Mouse (Mus musculus) forebrain, embryonic 13.5 days (tissue): ENCODE measurements around the gene Gid4. TPM values are rescaled to one million over a fixed set of nuclear protein-coding genes. Genes with fewer than 3 reads are reported as not detected.

Source experiments
- ATAC-seq: fragments of 200-750 bp; cut with Nextera tagmentation; 2 replicates; pipeline ENCODE4 v1.8.0; 2017
- H3K27ac ChIP-seq: fragments of 300-500 bp; sonication (generic); 2 replicates; pipeline ENCODE4 v1.5.1; 2015; ENCODE audit warnings: inconsistent platforms, mild to moderate bottlenecking, moderate library complexity
- H3K27me3 ChIP-seq: fragments of 300-500 bp; sonication (generic); 2 replicates; pipeline ENCODE4 v1.6.1; 2015; ENCODE audit warnings: mild to moderate bottlenecking, inconsistent platforms
- H3K36me3 ChIP-seq: fragments of 300-500 bp; sonication (generic); 2 replicates; pipeline ENCODE4 v1.6.1; 2015; ENCODE audit warnings: mild to moderate bottlenecking, inconsistent platforms; ENCODE audit not compliant: poor library complexity, severe bottlenecking
- H3K4me1 ChIP-seq: fragments of 300-500 bp; sonication (generic); 2 replicates; pipeline ENCODE4 v1.6.1; 2015; ENCODE audit warnings: inconsistent platforms
- H3K4me2 ChIP-seq: fragments of 300-500 bp; sonication (generic); 2 replicates; pipeline ENCODE4 v1.6.1; 2015; ENCODE audit warnings: inconsistent platforms, mild to moderate bottlenecking, moderate library complexity
- H3K4me3 ChIP-seq: fragments of 300-500 bp; sonication (generic); 2 replicates; pipeline ENCODE4 v1.5.1; 2015; ENCODE audit warnings: mild to moderate bottlenecking, inconsistent platforms
- H3K9ac ChIP-seq: fragments of 300-500 bp; sonication (generic); 2 replicates; pipeline ENCODE4 v1.6.1; 2015; ENCODE audit warnings: mild to moderate bottlenecking, inconsistent platforms
- H3K9me3 ChIP-seq: fragments of 300-500 bp; sonication (generic); replicated peaks from 2 replicates; pipeline ENCODE4 v1.6.1; 2016; ENCODE audit warnings: inconsistent platforms
- WGBS: fragments of 180-500 bp; shearing (Covaris S2); methylation state at CpG from one replicate; pipeline ENCODE4 v1.1.7; 2015; 5-methylcytosine and 5-hydroxymethylcytosine counted together
- polyA plus RNA-seq: library from polyadenylated mRNA; unstranded; fragments of >200 nt; fragmentation: Nextera tagmentation; extraction: Ambion mirVana; gene quantifications from 2 replicates; pipeline ENCODE4 v1.2.1, GENCODE M21; 2015

Gene Gid4
- polyA plus RNA-seq, 1 experiment from 2014 or later = 24.0 TPM

DNA sequence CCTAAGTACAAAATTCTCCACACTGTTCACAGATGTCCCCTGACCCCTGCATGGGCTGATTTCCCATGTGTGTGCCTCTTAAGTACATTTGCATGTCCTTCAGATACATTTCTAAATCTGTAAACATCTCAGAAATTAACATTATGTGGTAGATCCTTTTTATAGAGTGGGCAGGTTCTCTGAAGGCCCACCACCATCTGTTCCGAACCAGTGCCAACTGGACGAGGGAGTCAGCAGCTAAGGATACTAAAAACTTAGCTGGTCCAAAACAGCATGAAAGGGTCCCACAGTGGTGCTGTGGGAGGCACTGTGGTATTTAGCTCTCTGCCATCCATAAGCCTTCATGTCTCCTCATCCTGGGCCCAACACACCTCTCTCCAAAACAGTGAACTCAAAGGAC is 19.8 kb upstream of the Gid4 start:
- Histone ChIP-seq H3K9me3 (no peaks in the 10 kb centered on the region), H3K36me3 (peaks cover 29% of the 10 kb centered on the region), H3K4me1 (peaks cover 7% of the 10 kb centered on the region), H3K27ac (no peak overlapping the region), H3K27me3 (no peaks in the 10 kb centered on the region), H3K9ac (no peak overlapping the region), H3K4me2 (no peak overlapping the region), H3K4me3 (no peak overlapping the region)
- 90% methylated on average over 2 of the region's 2 CpGs for WGBS
- ATAC-seq = no peak

DNA sequence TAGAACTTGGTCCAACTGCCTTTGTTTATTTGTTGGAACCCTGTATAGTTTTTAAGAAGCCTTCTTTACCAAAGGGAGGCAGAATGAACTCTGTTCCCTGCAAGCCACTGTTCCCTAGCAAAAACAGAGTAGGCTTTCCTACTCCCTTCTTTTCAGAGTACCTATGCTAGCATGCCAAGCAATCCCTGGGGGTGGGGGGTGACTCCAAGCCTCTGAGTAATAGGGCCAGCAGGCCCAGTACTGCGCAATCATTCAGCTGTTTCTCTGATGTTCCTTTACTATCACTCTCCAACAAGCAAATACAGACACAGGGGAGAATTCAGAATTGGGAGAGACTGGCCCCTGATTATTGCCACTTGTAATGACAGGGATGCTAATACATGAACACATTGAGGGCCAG is 10.3 kb upstream of the Gid4 start:
- WGBS = 100% methylated on average over 1 of the region's 1 CpGs
- no peaks in the 10 kb centered on the region for H3K4me1 ChIP-seq
- no peak for ATAC-seq
- H3K9me3 ChIP-seq = no peaks in the 10 kb centered on the region
- H3K4me2 ChIP-seq = no peak overlapping the region
- no peaks in the 10 kb centered on the region for H3K27me3 ChIP-seq
- peaks cover 77% of the 10 kb centered on the region for H3K36me3 ChIP-seq
- no peak overlapping the region for H3K9ac ChIP-seq
- no peak overlapping the region for H3K4me3 ChIP-seq
- H3K27ac ChIP-seq = no peak overlapping the region

DNA sequence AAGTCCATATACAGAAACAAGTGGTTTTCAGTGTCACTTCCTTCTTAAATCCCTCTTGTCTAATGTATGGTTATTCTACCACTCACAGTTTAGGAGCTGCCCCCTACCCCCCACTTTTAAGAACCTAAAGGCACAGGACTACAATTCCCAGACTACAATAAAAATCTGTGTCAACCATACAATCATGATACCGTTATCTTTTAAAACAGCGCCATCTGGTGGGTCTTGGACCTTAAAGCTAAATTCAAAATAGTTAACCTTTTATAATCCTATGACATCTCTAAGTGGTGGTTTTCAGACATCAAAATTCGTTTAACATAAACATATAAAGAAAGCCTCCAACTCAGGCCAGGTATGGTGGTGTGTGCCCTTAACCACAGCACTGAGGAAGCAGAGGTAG is 4.8 kb upstream of the Gid4 start:
- no peaks in the 10 kb centered on the region for H3K9me3 ChIP-seq
- no peak overlapping the region for H3K9ac ChIP-seq
- no peak overlapping the region for H3K27ac ChIP-seq
- ATAC-seq = no peak
- peaks cover 22% of the 10 kb centered on the region for H3K36me3 ChIP-seq
- H3K4me3 ChIP-seq = no peak overlapping the region
- 14% methylated on average over 3 of the region's 3 CpGs for WGBS
- H3K4me2 ChIP-seq = no peak overlapping the region
- H3K27me3 ChIP-seq = no peaks in the 10 kb centered on the region
- peaks cover 23% of the 10 kb centered on the region for H3K4me1 ChIP-seq

DNA sequence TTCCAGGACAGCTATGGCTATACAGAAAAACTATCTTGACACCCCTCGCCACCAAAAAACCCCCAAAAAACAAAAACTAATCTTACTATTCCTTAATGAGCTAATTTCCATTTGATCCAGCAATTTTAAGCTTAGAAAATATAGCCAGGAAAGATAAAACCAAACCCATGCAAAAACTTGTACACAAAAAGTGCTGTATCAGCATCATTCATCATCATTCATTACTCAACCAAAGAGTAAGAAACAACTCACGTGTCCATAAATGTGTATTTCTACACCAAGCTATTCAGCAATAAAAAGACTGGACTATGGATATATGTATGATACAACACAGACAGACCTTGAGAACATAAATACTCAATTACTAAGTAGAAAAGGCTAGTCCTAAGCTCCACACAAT is 4.0 kb upstream of the Gid4 start:
- Histone ChIP-seq H3K9me3 (no peaks in the 10 kb centered on the region), H3K9ac (no peak overlapping the region), H3K4me1 (peaks cover 25% of the 10 kb centered on the region), H3K36me3 (peaks cover 14% of the 10 kb centered on the region), H3K4me2 (no peak overlapping the region), H3K27ac (no peak overlapping the region), H3K27me3 (no peaks in the 10 kb centered on the region), H3K4me3 (no peak overlapping the region)
- 85% methylated on average over 2 of the region's 2 CpGs for WGBS
- ATAC-seq = no peak

DNA sequence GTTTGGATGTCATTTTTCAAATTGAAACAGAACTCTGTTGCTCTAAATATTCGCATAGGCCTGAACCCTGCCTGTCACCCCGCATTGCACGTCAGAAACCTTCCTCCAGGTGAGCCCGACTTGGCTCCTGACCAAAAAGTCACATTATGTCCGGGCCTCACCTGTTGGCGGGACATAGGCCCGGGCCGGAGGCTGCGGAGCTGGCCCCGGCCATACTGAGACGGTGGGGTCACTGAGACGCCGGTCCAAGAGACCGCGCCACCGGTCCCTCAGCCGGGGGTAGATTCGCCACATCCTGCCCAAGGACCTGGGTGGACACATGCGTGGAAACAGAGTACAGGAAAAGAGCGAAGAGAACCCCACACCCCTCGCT is 369 bp upstream of the Gid4 start:
- H3K4me1 ChIP-seq = peaks cover 47% of the 10 kb centered on the region
- no peaks in the 10 kb centered on the region for H3K36me3 ChIP-seq
- peak overlapping the region; percentile 86 for H3K4me3 ChIP-seq
- peak overlapping the region; percentile 44; the same call in 1 of the 2 replicates for H3K27ac ChIP-seq
- H3K9ac ChIP-seq = peak overlapping the region; percentile 82
- peak overlapping the region; percentile 95 for H3K4me2 ChIP-seq
- WGBS = under 1% methylated on average over 21 of the region's 21 CpGs
- H3K9me3 ChIP-seq = no peaks in the 10 kb centered on the region
- ATAC-seq = no peak
- H3K27me3 ChIP-seq = no peaks in the 10 kb centered on the region

DNA sequence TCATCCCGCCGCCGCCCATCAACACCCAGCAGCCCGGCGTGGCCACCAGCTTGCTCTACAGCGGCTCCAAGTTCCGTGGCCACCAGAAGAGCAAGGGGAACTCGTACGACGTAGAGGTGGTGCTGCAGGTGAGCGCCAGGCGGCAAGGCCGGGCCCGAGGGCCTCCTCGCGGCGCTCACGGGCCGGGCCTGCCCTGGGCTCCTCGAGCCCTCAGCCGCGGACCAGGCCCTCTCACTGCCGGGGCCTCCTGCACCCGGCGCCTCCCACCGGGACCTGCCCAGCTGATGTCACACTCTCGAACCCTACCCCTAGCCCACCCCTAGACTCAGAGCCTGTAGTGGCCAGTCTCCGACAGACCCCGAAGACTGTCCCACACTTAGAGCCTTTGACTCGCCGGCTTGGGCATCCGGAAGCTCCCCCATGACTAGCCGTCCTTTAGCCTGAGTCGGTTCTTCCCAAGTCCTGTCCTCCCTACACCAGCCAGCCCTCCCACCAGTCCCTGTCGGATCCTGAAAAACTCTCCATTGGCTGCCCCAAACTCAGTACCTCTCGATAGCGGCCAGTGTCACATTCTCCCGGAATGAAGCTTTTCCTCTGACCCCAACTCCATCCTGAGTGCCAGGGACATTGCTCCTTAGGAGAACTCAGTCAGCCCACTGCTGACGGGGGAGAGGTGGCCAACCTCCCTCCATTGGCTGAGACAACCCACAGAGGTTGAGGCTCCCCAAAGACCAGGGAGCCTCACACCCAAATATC is 950 bp downstream of the Gid4 start, which contains the start of gene Atpaf2:
Gene Atpaf2 (minus strand): TSS at position 741 of the 756 bp plus-strand sequence.
- peaks cover 47% of the 10 kb centered on the region for H3K4me1 ChIP-seq
- H3K9ac ChIP-seq = peak within 1 kb of the TSS; percentile 94
- H3K36me3 ChIP-seq = no peaks in the 10 kb centered on the region
- peak; percentile 48 for ATAC-seq
- H3K4me2 ChIP-seq = peak within 1 kb of the TSS; percentile 95
- no peaks in the 10 kb centered on the region for H3K27me3 ChIP-seq
- peak within 1 kb of the TSS; percentile 82 for H3K27ac ChIP-seq
- peak within 1 kb of the TSS; percentile 86 for H3K4me3 ChIP-seq
- WGBS = under 1% methylated on average over 39 of the region's 39 CpGs
- H3K9me3 ChIP-seq = no peaks in the 10 kb centered on the region

DNA sequence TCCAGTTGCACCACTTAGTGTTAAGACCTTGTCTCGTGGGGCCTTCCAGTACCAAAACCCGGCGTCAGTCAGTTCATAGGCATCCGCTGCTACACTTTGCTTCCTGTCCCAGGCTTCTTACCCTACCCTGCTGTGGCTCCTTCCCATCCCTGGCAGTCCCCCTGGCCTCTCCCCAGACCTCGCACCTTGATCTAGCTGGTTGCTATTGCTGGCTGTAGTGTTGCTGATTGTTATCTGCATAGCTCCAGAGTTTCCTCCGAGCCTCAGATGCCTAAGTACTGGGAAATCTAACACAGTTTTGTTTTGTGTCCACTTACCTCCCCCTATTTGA is 1.5 kb downstream of the Gid4 start:
- peaks cover 47% of the 10 kb centered on the region for H3K4me1 ChIP-seq
- no peaks in the 10 kb centered on the region for H3K27me3 ChIP-seq
- peak overlapping the region; percentile 94 for H3K9ac ChIP-seq
- ATAC-seq = no peak
- no peak overlapping the region for H3K27ac ChIP-seq
- no peaks in the 10 kb centered on the region for H3K9me3 ChIP-seq
- 29% methylated on average over 6 of the region's 6 CpGs for WGBS
- H3K4me2 ChIP-seq = peak overlapping the region; percentile 95
- H3K4me3 ChIP-seq = peak overlapping the region; percentile 86
- H3K36me3 ChIP-seq = no peaks in the 10 kb centered on the region

DNA sequence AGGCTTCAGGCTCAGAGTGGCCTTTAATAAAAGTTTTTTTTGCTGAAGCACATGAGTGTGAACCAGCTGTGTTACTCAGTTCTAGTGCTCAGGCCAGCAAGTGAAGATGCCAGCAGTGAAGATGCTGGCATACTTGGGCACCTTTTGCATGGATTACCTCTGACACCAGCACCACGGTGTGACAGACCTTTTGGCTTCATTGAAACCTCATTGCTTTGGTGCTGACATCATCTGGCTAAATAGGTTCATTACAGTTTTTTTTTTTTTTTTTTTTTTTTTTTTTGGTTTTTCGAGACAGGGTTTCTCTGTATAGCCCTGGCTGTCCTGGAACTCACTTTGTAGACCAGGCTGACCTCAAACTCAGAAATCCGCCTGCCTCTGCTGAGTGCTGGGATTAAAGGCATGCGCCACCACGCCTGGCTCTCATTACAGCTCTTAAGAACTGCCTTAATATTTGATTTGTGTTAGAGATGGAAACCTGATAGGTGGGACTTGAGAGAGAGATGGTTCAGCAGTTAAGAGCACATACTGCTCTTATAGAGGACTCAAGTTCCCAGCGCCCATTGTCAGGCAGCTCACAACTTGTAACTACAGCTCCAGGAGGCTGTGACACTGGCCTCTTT is 5.2 kb downstream of the Gid4 start:
- Histone ChIP-seq H3K4me3 (no peak overlapping the region), H3K36me3 (peaks cover under 1% of the 10 kb centered on the region; the same call in 1 of the 2 replicates), H3K9ac (no peak overlapping the region), H3K27me3 (no peaks in the 10 kb centered on the region), H3K9me3 (no peaks in the 10 kb centered on the region), H3K27ac (no peak overlapping the region), H3K4me1 (peaks cover 23% of the 10 kb centered on the region), H3K4me2 (no peak overlapping the region)
- no peak for ATAC-seq
- 63% methylated on average over 6 of the region's 6 CpGs for WGBS

DNA sequence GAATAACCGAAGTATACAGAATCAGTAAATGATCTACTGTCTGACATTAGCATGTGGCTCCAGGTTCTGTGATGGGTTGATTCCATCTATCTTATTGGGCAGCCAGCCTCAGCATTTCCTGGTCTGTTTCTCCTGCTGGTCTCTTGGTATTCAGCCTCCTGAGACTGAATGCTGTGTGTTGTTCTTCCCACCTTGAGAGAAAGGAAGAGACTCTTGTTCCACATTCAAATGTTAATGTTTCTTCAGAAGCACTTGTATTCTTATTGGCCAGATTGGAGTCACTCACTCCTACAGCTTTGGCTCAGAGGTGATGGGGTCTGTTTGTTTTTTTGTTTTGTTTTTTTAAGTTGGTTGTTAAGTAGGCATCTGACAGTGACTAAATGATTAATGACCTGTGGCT is 6.1 kb downstream of the Gid4 start:
- Histone ChIP-seq H3K9me3 (no peaks in the 10 kb centered on the region), H3K27ac (no peak overlapping the region), H3K9ac (no peak overlapping the region), H3K4me2 (no peak overlapping the region), H3K27me3 (no peaks in the 10 kb centered on the region), H3K4me3 (no peak overlapping the region), H3K4me1 (peaks cover 21% of the 10 kb centered on the region), H3K36me3 (peaks cover 9% of the 10 kb centered on the region; the same call in 1 of the 2 replicates)
- ATAC-seq = no peak
- WGBS = 45% methylated on average over 1 of the region's 1 CpGs

DNA sequence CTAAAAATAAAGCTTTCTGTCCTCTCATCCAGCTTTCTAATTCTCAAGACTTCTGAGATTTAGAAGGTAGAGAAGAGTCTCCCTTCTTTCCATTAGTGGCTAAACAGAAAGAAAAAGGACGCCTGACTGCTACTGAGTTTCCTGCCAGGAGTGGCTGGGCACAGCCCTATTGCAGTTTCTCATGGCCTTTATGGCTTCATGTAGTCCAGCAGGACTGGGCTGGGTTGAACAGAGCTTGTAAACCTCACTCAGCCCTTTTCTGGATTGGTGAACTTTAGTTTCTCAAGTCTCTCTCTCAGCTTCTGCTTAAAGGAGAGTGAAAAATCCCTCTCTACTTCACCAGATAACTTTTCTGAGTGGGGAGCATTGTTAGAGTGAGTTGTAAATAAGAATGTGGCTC is 9.5 kb downstream of the Gid4 start:
- WGBS = 81% methylated on average over 1 of the region's 1 CpGs
- no peak for ATAC-seq
- no peaks in the 10 kb centered on the region for H3K4me1 ChIP-seq

DNA sequence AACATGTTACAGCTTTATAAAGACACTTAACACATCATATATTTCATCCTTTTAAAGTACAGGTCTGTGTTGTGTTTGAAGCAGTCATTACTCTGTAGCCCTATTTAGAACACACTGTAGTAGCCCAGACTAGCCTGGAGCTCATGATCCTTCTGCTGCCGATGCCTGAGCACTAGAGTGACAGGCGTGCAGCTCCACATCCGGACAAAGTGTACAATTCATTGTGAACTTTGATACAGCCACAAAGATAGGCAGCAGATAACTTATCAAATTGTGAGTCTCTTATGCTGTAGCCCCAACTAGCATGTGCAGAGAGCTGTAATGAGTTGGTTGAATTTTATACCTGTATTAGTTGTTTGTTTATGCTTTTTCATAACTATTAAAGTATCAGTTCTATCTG is 10.7 kb downstream of the Gid4 start:
- H3K9ac ChIP-seq = no peak overlapping the region
- peaks cover 24% of the 10 kb centered on the region for H3K36me3 ChIP-seq
- H3K27ac ChIP-seq = no peak overlapping the region
- H3K4me1 ChIP-seq = no peaks in the 10 kb centered on the region
- no peak for ATAC-seq
- WGBS = 95% methylated on average over 3 of the region's 3 CpGs
- no peaks in the 10 kb centered on the region for H3K27me3 ChIP-seq
- no peak overlapping the region for H3K4me2 ChIP-seq
- no peak overlapping the region for H3K4me3 ChIP-seq
- H3K9me3 ChIP-seq = no peaks in the 10 kb centered on the region

More for the DNA sequence above, 9.5 kb downstream of the Gid4 start:
- peaks cover 17% of the 10 kb centered on the region; the same call in 1 of the 2 replicates for H3K36me3 ChIP-seq
- no peak overlapping the region for H3K4me3 ChIP-seq
- no peak overlapping the region for H3K4me2 ChIP-seq
- H3K27me3 ChIP-seq = no peaks in the 10 kb centered on the region
- H3K9ac ChIP-seq = no peak overlapping the region
- H3K9me3 ChIP-seq = no peaks in the 10 kb centered on the region
- H3K27ac ChIP-seq = no peak overlapping the region

DNA sequence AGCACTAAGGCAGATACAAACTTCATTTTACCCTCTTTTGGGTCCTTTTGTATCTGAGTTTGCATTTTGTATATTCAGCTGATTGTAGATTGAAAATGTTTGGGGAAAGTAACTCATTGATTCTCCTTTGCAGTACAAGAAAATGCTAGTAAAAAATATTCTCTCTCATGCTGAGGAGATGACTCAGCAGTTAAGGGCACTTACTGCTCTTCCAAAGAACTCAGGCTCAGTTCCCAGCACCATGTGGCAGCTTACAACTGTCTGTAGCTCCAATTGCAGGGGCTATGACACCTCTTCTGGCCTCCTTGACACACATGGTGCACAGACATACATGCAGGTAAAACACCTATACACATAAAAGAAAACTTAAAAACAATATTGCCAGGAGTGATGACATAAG is 16.6 kb downstream of the Gid4 start:
- H3K4me3 ChIP-seq = no peak overlapping the region
- peaks cover 61% of the 10 kb centered on the region for H3K36me3 ChIP-seq
- no peaks in the 10 kb centered on the region for H3K27me3 ChIP-seq
- no peak overlapping the region for H3K27ac ChIP-seq
- H3K4me1 ChIP-seq = no peaks in the 10 kb centered on the region
- H3K9me3 ChIP-seq = no peaks in the 10 kb centered on the region
- H3K9ac ChIP-seq = no peak overlapping the region
- no peak overlapping the region for H3K4me2 ChIP-seq
- no peak for ATAC-seq

DNA sequence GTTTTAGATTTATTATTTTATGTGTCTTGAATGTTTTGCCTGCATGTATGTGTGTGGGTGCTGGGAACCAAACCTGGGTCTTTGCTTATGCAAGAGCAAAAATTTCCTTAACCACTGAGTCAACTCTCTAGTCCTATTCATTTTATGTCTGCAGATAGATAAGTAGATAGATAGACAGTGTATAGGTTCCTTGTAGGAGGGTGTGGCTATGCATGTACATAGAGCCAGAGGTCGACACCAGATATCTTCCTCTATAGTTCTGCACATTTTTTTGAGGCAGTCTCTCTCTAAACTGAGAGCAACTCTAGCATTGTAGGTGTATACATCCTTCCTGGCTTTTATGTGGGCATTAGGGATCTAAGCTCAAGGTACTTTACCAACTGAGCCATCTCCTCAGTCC is 18.2 kb downstream of the Gid4 start:
- no peaks in the 10 kb centered on the region for H3K4me1 ChIP-seq
- H3K4me2 ChIP-seq = no peak overlapping the region
- no peak overlapping the region for H3K4me3 ChIP-seq
- H3K36me3 ChIP-seq = peaks cover 61% of the 10 kb centered on the region
- no peak for ATAC-seq
- no peaks in the 10 kb centered on the region for H3K27me3 ChIP-seq
- WGBS = 97% methylated on average over 1 of the region's 1 CpGs
- no peaks in the 10 kb centered on the region for H3K9me3 ChIP-seq
- H3K27ac ChIP-seq = no peak overlapping the region
- no peak overlapping the region for H3K9ac ChIP-seq
